Mouse (Mus musculus) MEL (cell line): Measurements from ENCODE around the gene Fbxo48. TPM values are rescaled to one million over a fixed set of nuclear protein-coding genes. Genes with fewer than 3 reads are reported as not detected.

Experiments
- DNase-seq: peaks from one replicate; pipeline ENCODE4 v3.0.0; 2011; ENCODE audit warnings: low read depth, low spot score
- H3K27ac ChIP-seq: 2 replicates; pipeline ENCODE4 v1.5.1; 2012; ENCODE audit warnings: low read depth, mild to moderate bottlenecking, control low read depth, low read length, moderate library complexity; ENCODE audit not compliant: control insufficient read depth
- H3K27me3 ChIP-seq, 2 experiments: fragments of 150-350 bp in 1 of 2; sonication (generic) in 1 of 2; 2 replicates each; pipeline ENCODE4 v1.6.1; 2012; ENCODE audit warnings: low read length in 2 of 2, mild to moderate bottlenecking in 2 of 2, improper control_type of control experiment in 1 of 2, moderate library complexity in 1 of 2; ENCODE audit not compliant: insufficient read depth in 2 of 2, control insufficient read depth in 1 of 2
- H3K36me3 ChIP-seq, 2 experiments: 2 replicates each; pipeline ENCODE4 v1.6.1; 2012 to 2014; ENCODE audit warnings: low read length in 2 of 2, improper control_type of control experiment in 1 of 2, inconsistent platforms in 1 of 2, mild to moderate bottlenecking in 1 of 2; ENCODE audit not compliant: insufficient read depth in 2 of 2, control insufficient read depth in 1 of 2
- H3K4me1 ChIP-seq, 2 experiments: fragments of 150-350 bp in 1 of 2; sonication (generic) in 1 of 2; 2 replicates each; pipeline ENCODE4 v1.6.1; 2012; ENCODE audit warnings: low read length in 2 of 2, improper control_type of control experiment in 1 of 2, mild to moderate bottlenecking in 1 of 2; ENCODE audit not compliant: insufficient read depth in 2 of 2, control insufficient read depth in 1 of 2
- H3K4me3 ChIP-seq, 2 experiments: fragments of 150-350 bp in 1 of 2; sonication (generic) in 1 of 2; 2 replicates each; pipeline ENCODE4 v1.5.1; 2012; ENCODE audit warnings: low read depth in 2 of 2, low read length in 2 of 2, mild to moderate bottlenecking in 2 of 2, moderate library complexity in 2 of 2, control low read depth in 1 of 2, improper control_type of control experiment in 1 of 2; ENCODE audit not compliant: control insufficient read depth in 1 of 2, insufficient read depth in 1 of 2
- H3K79me2 ChIP-seq: 2 replicates; pipeline ENCODE4 v1.6.1; 2012; ENCODE audit warnings: mild to moderate bottlenecking, low read length, moderate library complexity; ENCODE audit not compliant: control insufficient read depth, poor library complexity, insufficient read depth
- H3K9ac ChIP-seq: 2 replicates; pipeline ENCODE4 v1.6.1; 2012; ENCODE audit warnings: low read depth, mild to moderate bottlenecking, control low read depth, low read length, moderate library complexity; ENCODE audit not compliant: control insufficient read depth, poor library complexity, severe bottlenecking
- H3K9me3 ChIP-seq: fragments of 150-350 bp; sonication (generic); replicated peaks from 2 replicates; pipeline ENCODE4 v1.6.1; 2012; ENCODE audit warnings: mild to moderate bottlenecking, low read length, improper control_type of control experiment, moderate library complexity; ENCODE audit not compliant: insufficient read depth
- BHLHE40 ChIP-seq: IDR thresholded peaks from 2 replicates; pipeline ENCODE4 v1.6.1; 2012; ENCODE audit warnings: low read depth, mild to moderate bottlenecking, inconsistent platforms, low read length, improper control_type of control experiment, borderline replicate concordance
- CHD2 ChIP-seq: IDR thresholded peaks from 2 replicates; pipeline ENCODE4 v1.6.1; 2011; ENCODE audit warnings: low read length, improper control_type of control experiment
- CTCF ChIP-seq, 3 experiments: IDR thresholded peaks in 2 of 3; conservative IDR thresholded peaks in 1 of 3; 2 replicates each; pipeline ENCODE4 v1.5.1; 2011 to 2012; ENCODE audit warnings: low read length in 3 of 3, low read depth in 2 of 3, mild to moderate bottlenecking in 2 of 3, improper control_type of control experiment in 1 of 3, inconsistent platforms in 1 of 3, mixed read lengths in 1 of 3, moderate library complexity in 1 of 3; ENCODE audit not compliant: control insufficient read depth in 1 of 3, insufficient read depth in 1 of 3, poor library complexity in 1 of 3, severe bottlenecking in 1 of 3
- ELF1 ChIP-seq: IDR thresholded peaks from 2 replicates; pipeline ENCODE4 v1.6.1; 2014; ENCODE audit warnings: low read depth, mild to moderate bottlenecking, inconsistent platforms, low read length, improper control_type of control experiment, moderate library complexity
- GATA1 ChIP-seq: IDR thresholded peaks from 2 replicates; pipeline ENCODE4 v1.6.1; 2011; ENCODE audit warnings: low read depth, low read length, improper control_type of control experiment
- MEF2A ChIP-seq: IDR thresholded peaks from 2 replicates; pipeline ENCODE4 v1.6.1; 2014; ENCODE audit warnings: low read depth, mild to moderate bottlenecking, inconsistent platforms, low read length, improper control_type of control experiment; ENCODE audit not compliant: poor library complexity, insufficient replicate concordance, severe bottlenecking; ENCODE audit errors: extremely low read depth
- NELFE ChIP-seq: IDR thresholded peaks from 2 replicates; pipeline ENCODE4 v1.6.1; 2011; ENCODE audit warnings: low read depth, low read length, improper control_type of control experiment
- POLR2AphosphoS5 ChIP-seq: IDR thresholded peaks from 2 replicates; pipeline ENCODE4 v1.6.1; 2012; ENCODE audit warnings: low read depth, borderline replicate concordance, mild to moderate bottlenecking, inconsistent platforms, low read length, moderate library complexity, mixed read lengths
- RAD21 ChIP-seq: IDR thresholded peaks from 2 replicates; pipeline ENCODE4 v1.6.1; 2011; ENCODE audit warnings: mild to moderate bottlenecking, low read depth, low read length, improper control_type of control experiment
- SMC3 ChIP-seq: IDR thresholded peaks from 2 replicates; pipeline ENCODE4 v1.6.1; 2011; ENCODE audit warnings: low read depth, low read length, improper control_type of control experiment
- TAL1 ChIP-seq: IDR thresholded peaks from 2 replicates; pipeline ENCODE4 v1.6.1; 2012; ENCODE audit warnings: mild to moderate bottlenecking, inconsistent platforms, low read length, moderate library complexity, mixed read lengths
- ZC3H11A ChIP-seq: IDR thresholded peaks from 2 replicates; pipeline ENCODE4 v1.6.1; 2012; ENCODE audit warnings: low read depth, mild to moderate bottlenecking, inconsistent platforms, low read length, improper control_type of control experiment
- ZKSCAN1 ChIP-seq: IDR thresholded peaks from 2 replicates; pipeline ENCODE4 v1.6.1; 2012; ENCODE audit warnings: low read depth, mild to moderate bottlenecking, inconsistent platforms, low read length, improper control_type of control experiment, moderate library complexity
- ZNF384 ChIP-seq: IDR thresholded peaks from 2 replicates; pipeline ENCODE4 v1.6.1; 2012; ENCODE audit warnings: low read depth, mild to moderate bottlenecking, inconsistent platforms, low read length, improper control_type of control experiment
- polyA plus RNA-seq, 2 experiments: library from polyadenylated mRNA; stranded (reverse) in 1 of 2; unstranded in 1 of 2; fragments of >175 nt in 1 of 2; fragments of >200 nt in 1 of 2; gene quantifications; 2 replicates each; pipeline versions ENCODE4 v1.2.1 to v1.2.4; 2012; ENCODE audit warnings: low replicate concordance in 2 of 2, low read depth in 1 of 2; ENCODE audit not compliant: insufficient read length in 2 of 2, insufficient read depth in 1 of 2, missing spikeins in 1 of 2
- total RNA-seq: library from RNA; depleted of rRNA; stranded (reverse); fragments of 300-350 nt; gene quantifications from 2 replicates; pipeline ENCODE4 v1.2.3, GENCODE M21; 2012

Fbxo48 gene
- total and polyA plus RNA-seq, 3 experiments = 3.4 to 5.2 TPM; not detected in 1

- TF ChIP-seq ZKSCAN1 (no peak), NELFE (no peak), ZNF384 (no peak), CHD2 (no peak), RAD21 (no peak), POLR2AphosphoS5 (no peak), TAL1 (no peak), SMC3 (no peak)
- no peaks in the 10 kb centered on the region for H3K36me3 ChIP-seq
- H3K9ac ChIP-seq = no peak overlapping the region
- no peaks in the 10 kb centered on the region for H3K4me1 ChIP-seq
- H3K4me3 ChIP-seq = no peak overlapping the region
- no peaks in the 10 kb centered on the region for H3K79me2 ChIP-seq
- no peak overlapping the region for H3K27ac ChIP-seq
- no peak for DNase-seq
- no peaks in the 10 kb centered on the region for H3K9me3 ChIP-seq
- H3K27me3 ChIP-seq = no peaks in the 10 kb centered on the region; a peak in 1 of 4 replicates
Observed at GRCm38 (mm10) chr11:16935577-16936236, 15.5 kb upstream of the Fbxo48 start.

DNA sequence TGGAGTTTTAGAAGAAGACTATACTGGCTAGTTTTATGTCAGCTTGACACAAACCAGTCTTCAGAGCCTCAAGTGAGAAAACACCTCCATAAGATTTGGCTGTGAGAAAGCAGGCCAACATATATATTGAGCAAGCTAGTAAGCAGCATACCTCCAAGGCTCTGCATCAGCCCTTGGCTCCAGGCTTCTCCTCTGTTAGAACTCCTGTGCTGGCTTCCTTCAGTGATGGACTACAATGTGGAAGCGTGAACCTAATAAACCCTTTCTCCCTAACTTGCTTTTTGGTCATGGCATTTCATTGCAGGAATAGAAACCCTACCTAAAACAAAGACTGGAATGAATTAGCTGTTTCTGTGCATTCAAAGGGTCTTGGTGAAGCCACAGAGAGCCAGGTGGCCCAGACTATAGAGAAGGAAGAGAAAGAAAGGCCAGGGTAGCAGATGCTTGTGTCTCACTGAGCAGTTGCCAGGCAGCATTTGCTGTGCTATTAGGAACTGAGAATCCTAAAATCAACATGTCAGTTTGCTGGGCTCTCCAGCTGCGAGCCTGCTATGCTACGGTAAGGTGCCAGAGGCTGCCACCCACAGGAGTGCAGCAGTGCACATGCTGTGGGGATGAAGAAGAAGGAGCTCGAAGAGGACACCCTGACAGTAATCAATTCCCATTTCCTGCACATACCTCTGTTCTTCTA, 9.9 kb upstream of the Fbxo48 start:
- TF ChIP-seq ELF1 = no peak
- no peak for TF ChIP-seq GATA1
- TF ChIP-seq CTCF (IDR thresholded peaks at IDR 0.05 in 2 of 3, conservative IDR thresholded peaks at IDR 0.05 in 1 of 3; ENCODE audit: control insufficient read depth in 1 of 3, insufficient read depth in 1 of 3, low read depth in 2 of 3, low read length in 3 of 3, poor library complexity in 1 of 3, severe bottlenecking in 1 of 3) = no peak
- no peak for TF ChIP-seq ZC3H11A
- TF ChIP-seq BHLHE40 = no peak
- no peak for DNase-seq
- H3K4me1 ChIP-seq = no peaks in the 10 kb centered on the region; a peak in 1 of 4 replicates
- H3K27me3 ChIP-seq = no peaks in the 10 kb centered on the region
- no peak overlapping the region for H3K9ac ChIP-seq
- H3K36me3 ChIP-seq = peaks cover 0 to 2% of the 10 kb centered on the region in 2 experiments; a peak in 1 of 4 replicates
- no peaks in the 10 kb centered on the region for H3K9me3 ChIP-seq
- H3K79me2 ChIP-seq = no peaks in the 10 kb centered on the region
- H3K4me3 ChIP-seq = no peak overlapping the region
- no peak overlapping the region for H3K27ac ChIP-seq

DNA sequence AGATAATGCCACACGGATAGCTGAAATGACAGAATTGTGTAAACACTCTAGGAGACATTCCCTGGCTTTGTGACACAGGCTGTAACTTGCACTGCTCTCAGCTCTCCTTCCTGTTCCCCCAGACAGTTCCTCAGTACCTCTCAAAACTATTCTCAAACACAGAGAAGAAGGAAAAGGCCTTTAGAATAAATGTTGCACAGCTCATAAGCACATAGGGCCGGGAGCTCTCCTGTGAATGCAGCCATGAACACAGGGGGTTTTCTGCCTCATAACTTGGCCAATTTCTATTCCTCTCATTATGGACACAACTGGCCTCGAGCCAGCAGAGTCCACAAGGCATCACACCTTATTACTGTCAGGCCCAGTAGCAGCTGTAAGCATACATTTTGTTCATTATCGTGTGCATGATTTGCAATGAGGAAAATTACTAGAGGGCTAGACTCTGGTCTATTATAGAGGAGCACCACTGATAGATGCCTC, 9.2 kb upstream of the Fbxo48 start:
- Histone ChIP-seq H3K4me3 (no peak overlapping the region), H3K9ac (no peak overlapping the region), H3K4me1 (no peaks in the 10 kb centered on the region; a peak in 1 of 4 replicates), H3K27me3 (no peaks in the 10 kb centered on the region), H3K27ac (no peak overlapping the region), H3K9me3 (no peaks in the 10 kb centered on the region), H3K36me3 (peaks cover 0 to 2% of the 10 kb centered on the region in 2 experiments; a peak in 1 of 4 replicates), H3K79me2 (no peaks in the 10 kb centered on the region)
- TF ChIP-seq MEF2A = no peak
- no peak for TF ChIP-seq ZKSCAN1
- TF ChIP-seq POLR2AphosphoS5 = no peak
- no peak for DNase-seq
